Mouse (Mus musculus): ENCODE results near the gene Sox15. TPM values are rescaled to one million over a fixed set of nuclear protein-coding genes. Genes with fewer than 3 reads are reported as not detected.
"Not testable (repeated sequence)": the region's sequence is repeated elsewhere in the genome, so short reads cannot be mapped to it uniquely, and the experiment has no call there.

The Sox15 gene
- polyA plus RNA-seq, 1 experiment from 2014 or later = not detected

DNA sequence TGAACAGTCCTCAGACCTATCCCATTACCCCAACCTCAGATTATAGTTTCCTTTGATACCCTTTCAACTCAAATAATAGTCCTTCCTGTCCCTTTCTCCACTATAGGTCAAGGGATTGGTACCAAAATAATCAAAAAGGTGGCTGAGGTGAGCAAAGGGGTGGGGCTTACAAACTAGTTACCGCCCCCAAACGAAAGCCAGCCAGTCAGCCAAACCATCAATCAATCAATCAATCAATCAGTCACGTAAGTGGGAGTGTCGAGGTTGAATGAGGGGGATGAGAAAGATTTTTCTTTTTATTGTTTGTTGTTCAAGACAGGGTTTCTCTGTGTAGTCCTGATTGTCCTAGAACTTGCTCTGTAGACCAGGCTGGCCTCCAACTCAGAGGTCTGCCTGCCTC lies 32.1 kb upstream of the Sox15 start:
- DNase-seq (ENCODE audit: low spot score) (no peak), ATAC-seq (replicated peaks; ENCODE audit: insufficient number of reproducible peaks, low FRiP score, low TSS enrichment, low read depth) (no peak)
- Histone ChIP-seq H3K4me2 (ENCODE audit: low read depth, low read length) (no peak overlapping the region), H3K9ac (replicated peaks; ENCODE audit: low read length) (no peak overlapping the region; the same call in 1 of the 2 replicates), H3K27ac (replicated peaks; ENCODE audit: low read depth, low read length) (no peak overlapping the region), H3K4me3 (ENCODE audit: low read depth, low read length) (no peak overlapping the region), H3K9me3 (replicated peaks; ENCODE audit: control insufficient read depth, low read length) (no peaks in the 10 kb centered on the region), H3K36me3 (replicated peaks; ENCODE audit: control insufficient read depth, insufficient read depth, low read depth, low read length) (no peaks in the 10 kb centered on the region), H3K27me3 (ENCODE audit: control insufficient read depth, insufficient read depth, low read length) (no peaks in the 10 kb centered on the region), H3K4me1 (ENCODE audit: control insufficient read depth, insufficient read depth, low read length) (no peaks in the 10 kb centered on the region)
- 70% methylated on average over 4 of the region's 4 CpGs for WGBS

- not testable (repeated sequence) for DNase-seq (ENCODE audit: low spot score); H3K36me3 ChIP-seq (replicated peaks; ENCODE audit: control insufficient read depth, insufficient read depth, low read depth, low read length); H3K9ac ChIP-seq (replicated peaks; ENCODE audit: low read length); H3K4me3 ChIP-seq (ENCODE audit: low read depth, low read length); H3K4me1 ChIP-seq (ENCODE audit: control insufficient read depth, insufficient read depth, low read length); H3K27ac ChIP-seq (replicated peaks; ENCODE audit: low read depth, low read length); ATAC-seq (replicated peaks; ENCODE audit: insufficient number of reproducible peaks, low FRiP score, low TSS enrichment, low read depth); H3K4me2 ChIP-seq (ENCODE audit: low read depth, low read length); H3K9me3 ChIP-seq (replicated peaks; ENCODE audit: control insufficient read depth, low read length); H3K27me3 ChIP-seq (ENCODE audit: control insufficient read depth, insufficient read depth, low read length)
- 88% methylated on average over 2 of the region's 2 CpGs for WGBS
Measured at GRCm38 (mm10) chr11:69624339-69624738, 30.8 kb upstream of the Sox15 start.

GRCm38 (mm10) chr11:69628286-69628685 lies 26.8 kb upstream of the Sox15 start:
- peak; percentile 92 for DNase-seq (ENCODE audit: low spot score)
- H3K9ac ChIP-seq (replicated peaks; ENCODE audit: low read length) = no peak overlapping the region
- no peak overlapping the region for H3K4me2 ChIP-seq (ENCODE audit: low read depth, low read length)
- H3K4me3 ChIP-seq (ENCODE audit: low read depth, low read length) = no peak overlapping the region
- ATAC-seq (replicated peaks; ENCODE audit: insufficient number of reproducible peaks, low FRiP score, low TSS enrichment, low read depth) = no peak
- H3K27me3 ChIP-seq (ENCODE audit: control insufficient read depth, insufficient read depth, low read length) = no peaks in the 10 kb centered on the region
- H3K27ac ChIP-seq (replicated peaks; ENCODE audit: low read depth, low read length) = no peak overlapping the region
- no peaks in the 10 kb centered on the region; the same call in 1 of the 2 replicates for H3K36me3 ChIP-seq (replicated peaks; ENCODE audit: control insufficient read depth, insufficient read depth, low read depth, low read length)
- no peaks in the 10 kb centered on the region for H3K9me3 ChIP-seq (replicated peaks; ENCODE audit: control insufficient read depth, low read length)
- WGBS = 34% methylated on average over 6 of the region's 6 CpGs
- no peaks in the 10 kb centered on the region for H3K4me1 ChIP-seq (ENCODE audit: control insufficient read depth, insufficient read depth, low read length)

DNA sequence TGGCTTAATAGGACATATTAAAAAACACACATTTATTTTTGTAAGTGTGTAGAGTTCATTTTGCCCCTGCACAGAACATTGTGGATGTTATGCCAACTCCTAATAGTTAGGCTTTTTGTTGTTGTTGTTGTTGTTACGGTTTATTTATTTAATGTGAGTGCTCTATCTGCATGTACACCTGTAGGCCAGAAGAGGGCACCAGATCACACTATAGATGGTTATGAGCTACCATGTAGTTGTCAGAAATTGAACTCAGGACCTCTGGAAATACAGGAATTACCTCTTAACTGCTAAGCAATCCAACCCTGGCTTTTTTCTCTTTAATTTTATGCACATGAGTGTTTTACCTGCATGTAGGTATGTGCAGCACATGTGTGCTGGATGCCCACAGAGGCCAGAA lies 25.3 kb upstream of the Sox15 start:
- no peak overlapping the region for H3K27ac ChIP-seq (replicated peaks; ENCODE audit: low read depth, low read length)
- DNase-seq (ENCODE audit: low spot score) = peak; percentile 32
- 67% methylated on average over 1 of the region's 1 CpGs for WGBS
- H3K36me3 ChIP-seq (replicated peaks; ENCODE audit: control insufficient read depth, insufficient read depth, low read depth, low read length) = no peaks in the 10 kb centered on the region; the same call in 1 of the 2 replicates
- no peak for ATAC-seq (replicated peaks; ENCODE audit: insufficient number of reproducible peaks, low FRiP score, low TSS enrichment, low read depth)
- no peaks in the 10 kb centered on the region for H3K9me3 ChIP-seq (replicated peaks; ENCODE audit: control insufficient read depth, low read length)
- no peaks in the 10 kb centered on the region for H3K27me3 ChIP-seq (ENCODE audit: control insufficient read depth, insufficient read depth, low read length)
- H3K9ac ChIP-seq (replicated peaks; ENCODE audit: low read length) = no peak overlapping the region
- H3K4me3 ChIP-seq (ENCODE audit: low read depth, low read length) = no peak overlapping the region
- no peak overlapping the region for H3K4me2 ChIP-seq (ENCODE audit: low read depth, low read length)
- H3K4me1 ChIP-seq (ENCODE audit: control insufficient read depth, insufficient read depth, low read length) = no peaks in the 10 kb centered on the region

DNA sequence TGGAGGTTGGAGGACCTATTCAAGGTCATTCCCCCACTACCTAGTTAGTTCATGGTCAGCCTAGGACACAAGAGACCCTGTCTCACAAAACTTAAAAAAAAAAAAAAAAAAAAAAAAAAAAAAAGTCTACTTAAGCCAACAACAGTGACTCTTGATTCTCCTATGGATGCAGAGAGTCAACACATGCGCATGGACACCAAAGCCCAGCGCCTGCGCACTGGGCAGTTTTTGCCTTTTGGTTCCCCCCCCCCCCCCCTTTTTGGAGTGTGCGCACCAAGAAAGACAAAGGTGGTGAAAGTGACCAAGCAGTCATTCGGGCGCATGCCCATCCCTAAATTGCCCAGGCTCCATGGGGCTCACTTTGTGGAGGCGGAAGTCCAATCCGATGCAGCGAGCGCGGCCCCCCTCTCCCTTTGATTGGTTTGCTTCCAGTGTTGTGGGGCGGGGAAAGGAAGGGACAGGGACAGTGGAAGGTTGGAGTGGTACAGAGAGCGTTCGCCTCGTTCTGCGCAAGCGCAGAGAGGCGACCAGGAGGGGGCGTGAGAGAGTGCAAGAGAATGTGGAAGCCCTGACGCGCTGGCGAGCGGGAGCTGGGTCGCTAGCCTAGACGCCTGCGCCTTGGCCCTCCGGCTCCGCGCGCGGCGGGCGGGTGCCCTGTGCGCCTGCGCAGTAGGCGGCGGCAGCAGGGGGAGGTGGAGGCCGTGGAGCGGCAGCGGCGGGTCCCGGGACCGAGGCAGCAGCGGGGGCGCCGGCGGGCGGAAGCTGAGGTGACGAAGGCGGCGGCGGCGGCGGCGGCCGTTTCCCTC lies 22.6 kb upstream of the Sox15 start, which contains the start of gene Fxr2:
Gene Fxr2 (plus strand): TSS at position 707 of the 806 bp plus-strand sequence.
- Histone ChIP-seq H3K4me2 (ENCODE audit: low read depth, low read length) (peak within 1 kb of the TSS; percentile 74), H3K27me3 (ENCODE audit: control insufficient read depth, insufficient read depth, low read length) (no peaks in the 10 kb centered on the region), H3K9ac (replicated peaks; ENCODE audit: low read length) (peak within 1 kb of the TSS; percentile 97), H3K9me3 (replicated peaks; ENCODE audit: control insufficient read depth, low read length) (no peaks in the 10 kb centered on the region), H3K4me3 (ENCODE audit: low read depth, low read length) (peak within 1 kb of the TSS; percentile 98), H3K27ac (replicated peaks; ENCODE audit: low read depth, low read length) (peak within 1 kb of the TSS; percentile 95), H3K36me3 (replicated peaks; ENCODE audit: control insufficient read depth, insufficient read depth, low read depth, low read length) (no peaks in the 10 kb centered on the region; the same call in 1 of the 2 replicates), H3K4me1 (ENCODE audit: control insufficient read depth, insufficient read depth, low read length) (no peaks in the 10 kb centered on the region)
- WGBS = under 1% methylated on average over 38 of the region's 56 CpGs
- peak; percentile 100 for DNase-seq (ENCODE audit: low spot score)
- peak; percentile 99 for ATAC-seq (replicated peaks; ENCODE audit: insufficient number of reproducible peaks, low FRiP score, low TSS enrichment, low read depth)

GRCm38 (mm10) chr11:69633128-69633866 lies 21.8 kb upstream of the Sox15 start:
- no peak for DNase-seq (ENCODE audit: low spot score)
- Histone ChIP-seq H3K36me3 (replicated peaks; ENCODE audit: control insufficient read depth, insufficient read depth, low read depth, low read length) (no peaks in the 10 kb centered on the region; the same call in 1 of the 2 replicates), H3K9ac (replicated peaks; ENCODE audit: low read length) (peak overlapping the region; percentile 97), H3K4me3 (ENCODE audit: low read depth, low read length) (peak overlapping the region; percentile 98), H3K27ac (replicated peaks; ENCODE audit: low read depth, low read length) (peak overlapping the region; percentile 95), H3K4me2 (ENCODE audit: low read depth, low read length) (peak overlapping the region; percentile 74), H3K27me3 (ENCODE audit: control insufficient read depth, insufficient read depth, low read length) (no peaks in the 10 kb centered on the region), H3K9me3 (replicated peaks; ENCODE audit: control insufficient read depth, low read length) (no peaks in the 10 kb centered on the region), H3K4me1 (ENCODE audit: control insufficient read depth, insufficient read depth, low read length) (no peaks in the 10 kb centered on the region)
- peak; percentile 61 for ATAC-seq (replicated peaks; ENCODE audit: insufficient number of reproducible peaks, low FRiP score, low TSS enrichment, low read depth)
- WGBS = under 1% methylated on average over 37 of the region's 50 CpGs

GRCm38 (mm10) chr11:69635471-69635870 lies 19.6 kb upstream of the Sox15 start:
- H3K36me3 ChIP-seq (replicated peaks; ENCODE audit: control insufficient read depth, insufficient read depth, low read depth, low read length) = peaks cover 3% of the 10 kb centered on the region
- H3K9ac ChIP-seq (replicated peaks; ENCODE audit: low read length) = no peak overlapping the region

GRCm38 (mm10) chr11:69645860-69646259 lies 9.3 kb upstream of the Sox15 start:
- no peak for ATAC-seq (replicated peaks; ENCODE audit: insufficient number of reproducible peaks, low FRiP score, low TSS enrichment, low read depth)
- Histone ChIP-seq H3K4me3 (ENCODE audit: low read depth, low read length) (no peak overlapping the region), H3K27me3 (ENCODE audit: control insufficient read depth, insufficient read depth, low read length) (no peaks in the 10 kb centered on the region), H3K4me2 (ENCODE audit: low read depth, low read length) (no peak overlapping the region), H3K36me3 (replicated peaks; ENCODE audit: control insufficient read depth, insufficient read depth, low read depth, low read length) (peaks cover 38% of the 10 kb centered on the region), H3K27ac (replicated peaks; ENCODE audit: low read depth, low read length) (no peak overlapping the region), H3K9me3 (replicated peaks; ENCODE audit: control insufficient read depth, low read length) (no peaks in the 10 kb centered on the region), H3K9ac (replicated peaks; ENCODE audit: low read length) (no peak overlapping the region), H3K4me1 (ENCODE audit: control insufficient read depth, insufficient read depth, low read length) (no peaks in the 10 kb centered on the region)
- 92% methylated on average over 5 of the region's 5 CpGs for WGBS
- no peak for DNase-seq (ENCODE audit: low spot score)

More at GRCm38 (mm10) chr11:69635471-69635870, 19.6 kb upstream of the Sox15 start:
- H3K4me1 ChIP-seq (ENCODE audit: control insufficient read depth, insufficient read depth, low read length) = no peaks in the 10 kb centered on the region
- DNase-seq (ENCODE audit: low spot score) (no peak), ATAC-seq (replicated peaks; ENCODE audit: insufficient number of reproducible peaks, low FRiP score, low TSS enrichment, low read depth) (no peak)
- WGBS = 87% methylated on average over 3 of the region's 3 CpGs
- no peak overlapping the region for H3K4me2 ChIP-seq (ENCODE audit: low read depth, low read length)
- no peaks in the 10 kb centered on the region for H3K9me3 ChIP-seq (replicated peaks; ENCODE audit: control insufficient read depth, low read length)
- H3K4me3 ChIP-seq (ENCODE audit: low read depth, low read length) = no peak overlapping the region
- no peaks in the 10 kb centered on the region for H3K27me3 ChIP-seq (ENCODE audit: control insufficient read depth, insufficient read depth, low read length)
- H3K27ac ChIP-seq (replicated peaks; ENCODE audit: low read depth, low read length) = no peak overlapping the region

Measured in embryonic facial prominence, embryonic 11.5 days (tissue).